Mouse (Mus musculus) intestine, embryonic 14.5 days (tissue): Measurements from ENCODE around the gene Lyzl6. TPM values are rescaled to one million over a fixed set of nuclear protein-coding genes. Genes with fewer than 3 reads are reported as not detected.

Source experiments
- ATAC-seq: fragments of 200-750 bp; cut with Nextera tagmentation; replicated peaks from 2 replicates; pipeline ENCODE4 v1.8.0; 2017; ENCODE audit warnings: low read depth, moderate number of reproducible peaks, moderate TSS enrichment, moderate library complexity; ENCODE audit not compliant: low FRiP score, low TSS enrichment
- DNase-seq: peaks from one replicate; pipeline ENCODE4 v3.0.0-alpha.2; 2018; ENCODE audit warnings: low spot score
- H3K27ac ChIP-seq: fragments of 300-500 bp; sonication (generic); 2 replicates; pipeline ENCODE4 v1.5.1; 2014; ENCODE audit warnings: low read depth, mild to moderate bottlenecking, control low read depth
- H3K27me3 ChIP-seq: fragments of 300-500 bp; sonication (generic); replicated peaks from 2 replicates; pipeline ENCODE4 v1.6.1; 2014; ENCODE audit warnings: low read length, control low read depth; ENCODE audit not compliant: control insufficient read depth, insufficient read depth
- H3K36me3 ChIP-seq: fragments of 300-500 bp; sonication (generic); 2 replicates; pipeline ENCODE4 v1.6.1; 2014; ENCODE audit warnings: low read length, control low read depth; ENCODE audit not compliant: control insufficient read depth, insufficient read depth
- H3K4me1 ChIP-seq: fragments of 300-500 bp; sonication (generic); replicated peaks from 2 replicates; pipeline ENCODE4 v1.6.1; 2014; ENCODE audit warnings: low read length, control low read depth, mixed read lengths; ENCODE audit not compliant: control insufficient read depth, insufficient read depth
- H3K4me2 ChIP-seq: fragments of 300-500 bp; sonication (generic); 2 replicates; pipeline ENCODE4 v1.6.1; 2014; ENCODE audit warnings: low read length
- H3K4me3 ChIP-seq: fragments of 300-500 bp; sonication (generic); 2 replicates; pipeline ENCODE4 v1.5.1; 2014; ENCODE audit warnings: low read depth, low read length, control low read depth, mixed read lengths
- H3K9ac ChIP-seq: fragments of 300-500 bp; sonication (generic); 2 replicates; pipeline ENCODE4 v1.6.1; 2014; ENCODE audit warnings: mild to moderate bottlenecking, low read length
- H3K9me3 ChIP-seq: fragments of 300-500 bp; sonication (generic); 2 replicates; pipeline ENCODE4 v1.6.1; 2016; ENCODE audit warnings: low read length, control low read depth; ENCODE audit not compliant: control insufficient read depth
- WGBS: fragments of 180-500 bp; shearing (Covaris S2); extraction: QIAGEN DNeasy Blood & Tissue Kit; methylation state at CpG from one replicate; pipeline ENCODE4 v1.1.7; 2014; 5-methylcytosine and 5-hydroxymethylcytosine counted together
- polyA plus RNA-seq: library from polyadenylated mRNA; unstranded; fragments of >200 nt; fragmentation: Nextera tagmentation; extraction: Ambion mirVana; gene quantifications from 2 replicates; pipeline ENCODE4 v1.2.1, GENCODE M21; 2014

Gene Lyzl6
- polyA plus RNA-seq, 1 experiment from 2014 or later, result not detected

DNA sequence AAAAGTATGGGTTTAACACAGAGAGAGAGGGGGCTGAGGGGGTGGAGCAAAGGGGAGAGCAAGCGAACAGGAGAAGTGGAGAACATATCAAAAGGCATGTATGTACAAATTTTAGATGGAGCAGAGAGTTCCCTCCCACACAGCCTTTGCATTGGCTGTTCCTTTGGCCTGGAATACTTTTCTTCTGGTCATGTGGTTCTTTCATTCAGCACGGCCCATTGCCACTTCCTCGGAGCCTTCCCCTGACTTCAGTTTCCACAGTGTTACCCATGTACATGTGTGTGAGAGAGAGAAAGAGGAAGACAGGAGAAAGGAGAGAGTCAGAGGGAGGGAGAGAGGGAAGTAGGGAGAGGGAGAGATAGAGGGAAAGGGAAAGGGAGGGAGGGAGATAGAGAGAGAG lies 3.2 kb downstream of the Lyzl6 start:
- H3K9ac ChIP-seq, result no peak overlapping the region
- no peaks in the 10 kb centered on the region for H3K36me3 ChIP-seq
- DNase-seq (no peak), ATAC-seq (no peak)
- H3K4me2 ChIP-seq, result no peak overlapping the region
- 79% methylated on average over 3 of the region's 3 CpGs for WGBS
- no peak overlapping the region for H3K27ac ChIP-seq
- H3K9me3 ChIP-seq, result no peaks in the 10 kb centered on the region
- peaks cover 11% of the 10 kb centered on the region for H3K27me3 ChIP-seq
- no peaks in the 10 kb centered on the region for H3K4me1 ChIP-seq
- no peak overlapping the region for H3K4me3 ChIP-seq

DNA sequence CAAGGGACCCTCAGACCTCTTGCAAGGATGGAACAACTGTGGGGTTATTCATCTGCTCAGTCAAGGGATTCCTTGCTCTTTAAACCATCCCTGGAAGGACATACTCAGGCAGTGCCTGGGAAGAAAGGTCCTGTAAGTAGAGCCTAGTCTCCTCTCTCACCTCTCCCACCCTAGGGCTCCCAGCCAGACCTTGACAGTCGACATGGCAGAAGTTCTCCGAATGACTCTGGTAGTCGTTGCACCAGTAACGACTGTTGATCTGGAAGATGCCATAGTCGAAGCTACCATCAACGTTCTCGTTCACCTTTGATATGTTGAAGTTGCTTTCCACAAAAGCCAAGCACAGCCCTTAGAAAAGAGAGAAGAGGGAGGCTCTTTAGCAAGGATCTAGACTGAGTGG lies 3.9 kb downstream of the Lyzl6 start:
- DNase-seq (no peak), ATAC-seq (no peak)
- Histone ChIP-seq H3K4me3 (no peak overlapping the region), H3K9ac (no peak overlapping the region), H3K36me3 (no peaks in the 10 kb centered on the region), H3K4me2 (no peak overlapping the region), H3K9me3 (no peaks in the 10 kb centered on the region), H3K27ac (no peak overlapping the region), H3K27me3 (peaks cover 4% of the 10 kb centered on the region), H3K4me1 (no peaks in the 10 kb centered on the region)
- 86% methylated on average over 7 of the region's 7 CpGs for WGBS

DNA sequence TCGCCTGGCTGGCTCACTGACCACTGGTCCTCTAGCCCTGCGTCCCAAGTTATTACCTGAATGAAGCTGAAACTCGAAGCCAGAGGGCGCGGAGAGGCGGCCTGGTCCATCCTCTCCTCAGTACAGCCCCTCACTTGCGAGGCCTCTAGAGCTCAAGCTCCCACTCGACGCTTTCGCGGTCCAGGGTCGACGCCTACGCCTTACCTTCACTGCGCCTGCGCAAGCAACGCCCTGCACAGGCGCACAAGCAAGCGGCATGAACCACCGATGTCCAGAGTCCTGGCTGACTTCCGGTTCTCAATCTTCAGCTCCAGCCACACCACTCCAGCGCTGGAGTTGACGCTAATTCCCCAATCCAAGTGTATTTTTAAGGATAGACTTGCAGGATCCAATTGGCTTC lies 11.2 kb downstream of the Lyzl6 start:
- Histone ChIP-seq H3K27ac (no peak overlapping the region), H3K9ac (no peak overlapping the region), H3K4me1 (no peaks in the 10 kb centered on the region), H3K4me3 (no peak overlapping the region), H3K27me3 (no peaks in the 10 kb centered on the region), H3K9me3 (no peaks in the 10 kb centered on the region), H3K4me2 (no peak overlapping the region), H3K36me3 (no peaks in the 10 kb centered on the region)
- 77% methylated on average over 23 of the region's 23 CpGs for WGBS
- DNase-seq (no peak), ATAC-seq (no peak)

DNA sequence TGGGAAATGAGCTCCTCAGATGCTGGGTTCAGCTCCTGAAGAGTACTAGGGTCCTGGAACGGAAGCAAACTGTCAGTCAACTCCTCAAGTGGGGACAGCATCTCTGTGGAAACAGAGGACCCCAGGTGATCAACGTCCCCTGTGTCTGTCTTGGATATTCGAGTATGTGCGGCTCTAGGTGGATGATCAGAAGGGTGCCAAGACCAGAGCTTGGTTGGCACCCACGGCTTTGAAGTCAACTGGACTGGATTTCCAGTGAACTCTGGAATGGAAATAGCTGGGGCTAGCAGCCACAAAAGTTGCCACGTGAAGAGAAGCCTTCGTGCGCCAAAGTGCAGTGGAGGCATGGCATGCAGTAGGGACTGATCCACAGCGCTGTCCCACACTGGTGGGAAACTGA lies 17.6 kb downstream of the Lyzl6 start, which contains the start of gene Gm884:
TSS of gene Gm884 (minus strand) at position 101 of the 400 bp plus-strand sequence.
- Histone ChIP-seq H3K36me3 (no peaks in the 10 kb centered on the region), H3K27me3 (no peaks in the 10 kb centered on the region), H3K9ac (no peak within 1 kb of the TSS), H3K4me2 (no peak within 1 kb of the TSS), H3K4me1 (no peaks in the 10 kb centered on the region), H3K27ac (no peak within 1 kb of the TSS), H3K4me3 (no peak within 1 kb of the TSS), H3K9me3 (no peaks in the 10 kb centered on the region)
- no peak for ATAC-seq
- DNase-seq, result no peak
- 81% methylated on average over 9 of the region's 9 CpGs for WGBS

DNA sequence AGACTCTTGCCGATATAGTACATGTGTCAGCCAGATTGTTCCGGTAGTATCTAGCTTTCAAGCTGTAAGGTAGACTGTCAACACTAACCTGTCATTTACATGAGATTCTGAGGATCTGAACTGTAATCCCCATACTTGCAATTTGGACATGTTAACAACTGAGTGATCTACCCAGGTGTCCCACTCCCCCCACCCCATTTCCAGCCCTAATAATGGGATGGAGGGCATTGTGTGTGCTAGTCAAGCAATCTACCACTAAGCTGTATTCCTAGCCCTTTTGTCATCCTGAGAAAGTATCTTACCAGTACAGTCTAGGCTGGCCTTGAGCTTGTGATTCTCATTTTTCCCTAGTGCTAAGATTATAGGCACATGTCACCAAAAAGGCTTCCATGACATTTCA lies 27.9 kb downstream of the Lyzl6 start:
- H3K27ac ChIP-seq, result no peak overlapping the region
- DNase-seq (no peak), ATAC-seq (no peak)
- no peaks in the 10 kb centered on the region for H3K4me1 ChIP-seq
- WGBS, result 89% methylated on average over 2 of the region's 2 CpGs
- no peak overlapping the region for H3K4me2 ChIP-seq
- no peak overlapping the region for H3K4me3 ChIP-seq
- no peaks in the 10 kb centered on the region for H3K9me3 ChIP-seq
- H3K27me3 ChIP-seq, result no peaks in the 10 kb centered on the region
- no peak overlapping the region for H3K9ac ChIP-seq
- no peaks in the 10 kb centered on the region for H3K36me3 ChIP-seq

DNA sequence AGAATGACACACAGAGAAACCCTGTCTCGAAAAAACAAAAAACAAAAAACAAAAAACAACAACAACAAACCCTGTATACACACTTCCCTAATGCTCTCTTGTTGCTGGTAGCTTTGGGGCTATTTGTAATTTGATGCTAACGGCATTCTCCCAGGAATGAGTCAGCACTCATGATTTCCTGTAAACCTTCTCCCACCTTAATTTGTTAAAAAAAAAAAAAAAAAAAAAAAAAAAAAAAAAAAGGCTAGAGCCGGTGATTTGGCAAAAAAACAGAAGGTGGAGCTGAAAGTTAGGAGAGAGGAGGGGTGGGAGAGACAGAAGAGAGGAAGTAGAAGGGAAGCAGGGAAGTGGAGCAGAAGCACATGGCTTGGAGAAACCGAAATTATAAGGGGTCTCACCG lies 32.1 kb downstream of the Lyzl6 start:
- H3K4me3 ChIP-seq, result no peak overlapping the region
- DNase-seq (no peak), ATAC-seq (no peak)
- no peak overlapping the region for H3K4me2 ChIP-seq
- no peaks in the 10 kb centered on the region for H3K36me3 ChIP-seq
- no peak overlapping the region for H3K9ac ChIP-seq
- 65% methylated on average over 5 of the region's 5 CpGs for WGBS
- H3K9me3 ChIP-seq, result no peaks in the 10 kb centered on the region
- no peaks in the 10 kb centered on the region for H3K27me3 ChIP-seq
- H3K27ac ChIP-seq, result no peak overlapping the region
- H3K4me1 ChIP-seq, result no peaks in the 10 kb centered on the region

Other genes with a start within 250 kb of the Lyzl6 start
- 7.2 and 8.5 TPM in 2 replicates for gene Plekhm1, start 226.2 kb downstream of the Lyzl6 start, polyA plus RNA-seq
- not detected in 2 replicates for gene Lrrc37a, start 134.3 kb downstream of the Lyzl6 start, polyA plus RNA-seq
- gene Gm884, start 17.8 kb downstream of the Lyzl6 start, polyA plus RNA-seq, result not detected in 2 replicates
- not detected in 2 replicates for gene Rprml, start 10.7 kb upstream of the Lyzl6 start, polyA plus RNA-seq
- 62.8 and 69.3 TPM in 2 replicates for gene Gosr2, start 59.0 kb upstream of the Lyzl6 start, polyA plus RNA-seq
- 0.08 TPM in 1 of 2 replicates, not detected in the other for gene Wnt9b, start 110.9 kb upstream of the Lyzl6 start, polyA plus RNA-seq
- 0.31 and 0.46 TPM in 2 replicates for gene Wnt3, start 135.3 kb upstream of the Lyzl6 start, polyA plus RNA-seq